Mouse (Mus musculus) embryonic stem cell, embryonic (primary cell): ENCODE results near the gene Nlrx1.

Experiments
- CTCF ChIA-PET, 4 experiments: fragments of 300-600 bp in 2 of 4; fragments of 350-600 bp in 2 of 4; sonication (Branson Sonifier 250); formaldehyde crosslinking; loops; one replicate each; lab custom pipeline; 2022; ENCODE audit warnings: inconsistent platforms in 2 of 4; lab: Charles Lee
- POLR2A ChIA-PET, 4 experiments: fragments of 300-600 bp in 2 of 4; fragments of 350-600 bp in 2 of 4; sonication (Branson Sonifier 250); formaldehyde crosslinking; loops; one replicate each; lab custom pipeline; 2022; ENCODE audit warnings: antibody characterized with exemption in 4 of 4, inconsistent platforms in 1 of 4; lab: Charles Lee

Gene Nlrx1

DNA sequence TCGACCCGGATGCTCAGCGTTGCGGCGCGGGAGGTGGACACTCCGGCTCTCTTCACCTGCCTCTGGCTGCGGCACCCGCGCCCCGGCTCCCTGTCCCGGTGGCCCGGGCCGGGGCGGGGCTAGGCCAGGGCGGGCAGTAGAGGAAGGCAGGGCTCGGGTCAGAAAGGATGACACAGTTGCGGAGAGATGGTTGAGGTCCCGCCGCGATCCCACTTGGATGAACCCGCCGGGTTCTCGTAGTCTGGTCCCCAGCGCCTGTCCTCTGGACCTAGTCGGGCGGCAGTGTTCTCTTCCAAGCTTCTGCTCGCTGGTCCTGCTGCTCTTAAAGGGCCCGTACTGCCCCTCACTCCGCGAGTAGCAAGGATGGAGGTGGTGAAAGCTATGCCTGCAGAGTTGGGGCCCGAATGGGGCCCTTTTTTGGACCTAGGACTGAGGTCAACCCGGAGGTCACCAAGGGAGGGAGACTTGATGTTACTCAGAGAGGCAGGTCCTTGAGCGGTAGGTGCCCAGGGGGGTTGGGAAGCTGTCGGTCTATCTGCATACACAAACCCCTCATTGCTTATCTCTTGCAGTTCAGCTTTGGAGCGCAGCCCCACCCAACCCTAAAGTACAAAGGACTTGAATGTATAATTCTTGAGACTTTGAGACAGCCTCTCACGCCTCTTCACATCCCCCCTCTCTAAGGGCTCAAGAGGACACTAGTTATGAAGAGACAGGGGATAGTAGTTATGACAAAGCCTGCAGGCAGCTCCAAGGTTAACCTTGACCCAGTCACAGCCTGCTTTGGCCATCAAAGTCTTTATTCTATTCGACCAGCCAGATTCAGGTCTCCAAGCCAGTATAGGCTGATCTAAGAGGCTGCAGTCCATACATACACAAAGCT is 19.9 kb upstream of the Nlrx1 start, which contains the start of gene Abcg4:
Gene Abcg4 (minus strand): TSS at position 540 of the 883 bp plus-strand sequence.
- POLR2A ChIA-PET, result interaction anchor here in 3 of 4 experiments (0.5 to 3.4 kb wide), 41 partner anchors 11 to 313 kb away, joined by 3 to 29 read pairs (median 4); partner anchors contain the start of genes C2cd2l (in 3 of the 3), Ccdc84 (in 2 of the 3), Dpagt1 (in 2 of the 3) and H2afx (in 2 of the 3)
- CTCF ChIA-PET, result interaction anchor here (0.5 to 2.9 kb wide), 9 partner anchors 9 to 222 kb away, joined by 3 to 12 read pairs (median 3); partner anchors contain the start of genes Nlrx1 (in 2 of the 4), Ccdc153 (in 1 of the 4) and Vps11 (in 1 of the 4)

- CTCF ChIA-PET, result interaction anchor here in 3 of 4 experiments (0.5 to 2.9 kb wide), 10 partner anchors 9 to 168 kb away, joined by 3 to 12 read pairs (median 4); partner anchors contain the start of genes Cbl (in 2 of the 3), Ccdc153 (in 1 of the 3), Nlrx1 (in 1 of the 3) and Vps11 (in 1 of the 3)
- POLR2A ChIA-PET, result interaction anchor here (0.5 to 3.4 kb wide), 29 partner anchors 12 to 314 kb away, joined by 3 to 29 read pairs (median 4); partner anchors contain the start of genes C2cd2l (in 2 of the 4), Ccdc84 (in 2 of the 4), Dpagt1 (in 2 of the 4) and H2afx (in 2 of the 4)
Observed at GRCm38 (mm10) chr9:44287401-44288075, 19.1 kb upstream of the Nlrx1 start.

GRCm38 (mm10) chr9:44287003-44287400 is 18.6 kb upstream of the Nlrx1 start:
- CTCF ChIA-PET, result interaction anchor here in 3 of 4 experiments (0.5 to 2.9 kb wide), 8 partner anchors 13 to 167 kb away, joined by 3 to 12 read pairs (median 4); partner anchors contain the start of genes Cbl (in 2 of the 3), Ccdc153 (in 1 of the 3), Nlrx1 (in 1 of the 3) and Upk2 (in 1 of the 3)
- POLR2A ChIA-PET, result interaction anchor here in 3 of 4 experiments (0.6 to 3.4 kb wide), 14 partner anchors 11 to 193 kb away, joined by 3 to 29 read pairs (median 10); partner anchors contain the start of genes C2cd2l (in 2 of the 3), Dpagt1 (in 2 of the 3), H2afx (in 2 of the 3) and Ccdc84 (in 1 of the 3)

DNA sequence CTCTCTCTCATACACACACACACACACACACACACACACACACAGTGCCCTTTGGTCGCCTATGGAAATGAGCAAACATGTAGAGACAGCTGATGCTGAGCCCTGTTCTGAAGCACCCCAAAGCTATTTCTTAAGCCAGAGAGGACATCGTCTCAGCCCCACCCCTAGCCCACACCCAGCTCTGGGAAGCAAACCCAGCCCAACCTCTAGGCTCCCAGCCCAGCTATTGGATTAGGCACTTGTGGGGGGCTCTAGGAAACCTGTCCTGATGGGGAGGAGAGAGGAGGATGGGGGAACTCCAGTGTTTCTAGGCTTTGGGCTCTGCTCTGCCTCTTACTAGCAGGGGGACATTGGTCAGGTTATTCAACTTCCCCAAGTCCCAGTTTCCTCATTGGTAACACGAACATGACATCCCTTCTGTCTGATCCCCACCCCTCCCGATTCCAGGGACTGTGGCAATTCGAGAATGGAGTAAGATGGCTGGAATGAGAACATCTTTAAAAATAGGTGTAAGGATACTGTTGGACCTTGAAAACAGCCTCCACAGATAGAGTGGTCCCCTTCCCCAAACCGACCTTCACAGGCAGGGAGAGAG is 18.0 kb upstream of the Nlrx1 start:
- CTCF ChIA-PET, result interaction anchor here (0.5 to 2.9 kb wide), 15 partner anchors 10 to 1754 kb away, joined by 3 to 12 read pairs (median 3); partner anchors contain the start of genes Cbl (in 1 of the 4), Ccdc153 (in 1 of the 4), Nlrx1 (in 1 of the 4) and Upk2 (in 1 of the 4)
- POLR2A ChIA-PET, result interaction anchor here (0.6 to 3.4 kb wide), 14 partner anchors 11 to 192 kb away, joined by 3 to 18 read pairs (median 4); partner anchors contain the start of genes Dpagt1 (in 2 of the 4), H2afx (in 2 of the 4), Hinfp (in 1 of the 4) and Nlrx1 (in 1 of the 4)

GRCm38 (mm10) chr9:44283183-44283582 is 14.8 kb upstream of the Nlrx1 start:
- ChIA-PET POLR2A (interaction anchor here in 2 of 4 experiments (0.6 to 1.4 kb wide), 6 partner anchors 9 to 52 kb away, joined by 3 to 5 read pairs (median 4); partner anchors contain the start of gene H2afx (in 2 of the 2)), CTCF (interaction anchor here (0.6 to 1.5 kb wide), 6 partner anchors 8 to 425 kb away, joined by 3 to 5 read pairs (median 3); no protein-coding TSS in a partner anchor)

GRCm38 (mm10) chr9:44269973-44270372 is 1.6 kb upstream of the Nlrx1 start:
- ChIA-PET CTCF (interaction anchor here (0.6 to 1.7 kb wide), 7 partner anchors 16 to 339 kb away, joined by 3 to 6 read pairs (median 3); no protein-coding TSS in a partner anchor), POLR2A (no interaction called here)

- CTCF ChIA-PET, result interaction anchor here (0.6 to 3.1 kb wide), 28 partner anchors 9 to 1164 kb away, joined by 3 to 20 read pairs (median 5); partner anchors contain the start of genes Cbl (in 3 of the 4), Abcg4 (in 2 of the 4), Ccdc153 (in 1 of the 4) and Hinfp (in 1 of the 4)
Observed at GRCm38 (mm10) chr9:44269077-44269476, 678 bp upstream of the Nlrx1 start.

DNA sequence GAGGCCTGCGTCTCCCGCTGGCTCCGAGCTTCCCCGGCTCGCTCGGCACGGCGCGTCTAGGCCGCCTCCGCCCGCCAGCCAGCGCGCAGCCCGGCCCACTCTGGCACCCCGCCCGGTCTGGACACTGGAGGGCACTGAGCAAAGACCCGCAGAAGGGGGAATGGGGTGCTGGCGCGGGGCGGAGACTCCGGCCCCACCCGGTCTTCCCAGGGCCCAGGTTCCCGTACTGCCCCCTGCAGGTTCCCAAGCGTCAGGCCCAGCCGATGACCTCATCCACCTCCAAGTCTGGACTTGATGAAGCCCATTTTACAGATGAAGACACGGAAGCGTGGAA is 405 bp downstream of the Nlrx1 start:
- ChIA-PET POLR2A (interaction anchor here (0.7 to 3.7 kb wide), 36 partner anchors 9 to 279 kb away, joined by 3 to 21 read pairs (median 4); partner anchors contain the start of genes H2afx (in 3 of the 4), Cbl (in 2 of the 4), Vps11 (in 2 of the 4) and Abcg4 (in 1 of the 4)), CTCF (interaction anchor here (0.5 to 3.1 kb wide), 55 partner anchors 8 to 903 kb away, joined by 3 to 20 read pairs (median 4); partner anchors contain the start of genes Abcg4 (in 2 of the 4), Cbl (in 2 of the 4), Ccdc153 (in 2 of the 4) and C2cd2l (in 1 of the 4))

More at GRCm38 (mm10) chr9:44269077-44269476, 678 bp upstream of the Nlrx1 start:
- POLR2A ChIA-PET, result interaction anchor here in 3 of 4 experiments (1.0 to 3.7 kb wide), 6 partner anchors 17 to 92 kb away, joined by 3 to 21 read pairs (median 6); partner anchors contain the start of genes Cbl (in 1 of the 3), Ccdc153 (in 1 of the 3), H2afx (in 1 of the 3) and Vps11 (in 1 of the 3)

GRCm38 (mm10) chr9:44267319-44268026 is 926 bp downstream of the Nlrx1 start:
- POLR2A ChIA-PET, result interaction anchor here (0.6 to 3.7 kb wide), 40 partner anchors 9 to 279 kb away, joined by 3 to 21 read pairs (median 4); partner anchors contain the start of genes H2afx (in 3 of the 4), Cbl (in 2 of the 4), Vps11 (in 2 of the 4) and Ccdc153 (in 1 of the 4)
- CTCF ChIA-PET, result interaction anchor here (0.5 to 3.1 kb wide), 58 partner anchors 8 to 904 kb away, joined by 3 to 20 read pairs (median 4); partner anchors contain the start of genes Cbl (in 2 of the 4), Ccdc153 (in 2 of the 4), Abcg4 (in 1 of the 4) and C2cd2l (in 1 of the 4)

GRCm38 (mm10) chr9:44266478-44267226 is 1.7 kb downstream of the Nlrx1 start:
- POLR2A ChIA-PET, result interaction anchor here in 3 of 4 experiments (0.9 to 4.3 kb wide), 23 partner anchors 8 to 182 kb away, joined by 3 to 25 read pairs (median 4); partner anchors contain the start of genes H2afx (in 2 of the 3), Vps11 (in 2 of the 3), Cbl (in 1 of the 3) and Ccdc84 (in 1 of the 3)

GRCm38 (mm10) chr9:44261388-44261787 is 7.0 kb downstream of the Nlrx1 start:
- POLR2A ChIA-PET, result interaction anchor here (0.6 to 2.6 kb wide), 11 partner anchors 12 to 541 kb away, joined by 3 to 7 read pairs (median 3); partner anchors contain the start of genes Cbl (in 1 of the 4), Ccdc153 (in 1 of the 4) and H2afx (in 1 of the 4)
- CTCF ChIA-PET, result interaction anchor here in 2 of 4 experiments (0.6 to 2.9 kb wide), 2 partner anchors 12 to 180 kb away, joined by 3 to 6 read pairs; partner anchors contain the start of gene Foxr1 (in 1 of the 2)

More at GRCm38 (mm10) chr9:44266478-44267226, 1.7 kb downstream of the Nlrx1 start:
- CTCF ChIA-PET, result interaction anchor here (0.6 to 3.1 kb wide), 20 partner anchors 9 to 428 kb away, joined by 3 to 20 read pairs (median 4); partner anchors contain the start of genes Cbl (in 2 of the 4), C2cd2l (in 1 of the 4), Ccdc153 (in 1 of the 4) and Usp2 (in 1 of the 4)

DNA sequence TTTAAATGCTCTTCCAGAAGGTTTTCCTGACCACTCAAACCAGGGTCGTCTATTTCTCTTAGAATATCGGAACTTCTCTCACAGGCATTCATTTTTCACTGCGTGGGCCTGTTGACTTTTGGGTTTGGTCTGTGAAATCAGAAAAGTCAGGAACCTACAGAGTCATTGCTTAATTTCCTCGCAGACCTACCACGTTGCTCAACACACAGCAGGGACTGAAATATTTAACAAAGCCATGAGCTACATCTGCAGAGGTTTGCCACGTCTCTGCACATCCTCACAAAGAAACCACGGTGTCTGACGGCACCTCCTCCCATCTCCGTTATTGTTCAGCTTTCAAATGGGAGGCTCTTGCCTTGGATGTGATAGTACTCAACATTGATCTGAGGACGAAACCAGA is 9.4 kb downstream of the Nlrx1 start:
- POLR2A ChIA-PET, result interaction anchor here in 3 of 4 experiments (0.5 to 3.3 kb wide), 5 partner anchors 8 to 130 kb away, joined by 3 to 18 read pairs (median 5); partner anchors contain the start of genes C2cd2l (in 1 of the 3) and Cbl (in 1 of the 3)
- CTCF ChIA-PET, result interaction anchor here in 2 of 4 experiments (0.5 to 1.0 kb wide), 2 partner anchors 10 to 334 kb away, joined by 5 read pairs; no protein-coding TSS in a partner anchor

GRCm38 (mm10) chr9:44256213-44256612 is 12.2 kb downstream of the Nlrx1 start:
- ChIA-PET CTCF (interaction anchor here (0.6 to 1.5 kb wide), 9 partner anchors 11 to 162 kb away, joined by 3 to 6 read pairs (median 3); partner anchors contain the start of gene Cbl (in 1 of the 4)), POLR2A (interaction anchor here in 3 of 4 experiments (0.6 to 2.1 kb wide), 11 partner anchors 9 to 152 kb away, joined by 3 to 8 read pairs (median 5); partner anchors contain the start of genes C2cd2l (in 1 of the 3), H2afx (in 1 of the 3) and Trappc4 (in 1 of the 3))
